ENCODE assay signal across 10 mouse cellular contexts in the genomic region with DNA sequence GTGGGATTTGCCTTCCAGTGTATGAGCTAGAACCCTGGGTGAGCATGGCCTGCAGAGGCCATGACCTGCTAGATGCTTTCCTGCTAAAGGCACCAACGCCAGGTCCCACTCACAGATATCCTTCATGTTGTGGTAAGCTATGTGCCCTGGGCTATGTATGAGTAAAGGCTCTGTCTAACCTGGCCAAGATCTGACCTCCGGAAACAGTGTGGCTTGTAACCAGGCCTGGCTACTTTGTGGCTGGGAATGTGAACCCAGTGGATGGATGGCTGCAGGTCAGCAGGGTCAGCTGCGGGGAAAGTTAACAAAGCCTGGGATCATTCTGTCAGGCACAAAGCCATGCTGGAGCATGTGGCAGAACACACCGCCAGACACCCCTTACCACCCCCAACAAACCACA. TPM values are rescaled to one million over a fixed set of nuclear protein-coding genes. Genes with fewer than 3 reads are reported as not detected.
DNase-seq lines count a peak whose midpoint lies in the region; ATAC-seq and TF ChIP-seq lines count a peak whose summit lies in the region.
"Had no signal": no experiment of that assay in that cellular context is flagged by ENCODE, and none has a peak within 500 bp of the region (broad histone marks: within the 10 kb centered on the region; RNA-seq: fewer than 3 reads in every experiment).

No protein-coding gene starts in this region.

- no peak overlapping the region for H3K4me2 ChIP-seq in midbrain, postnatal 0 days (ENCODE audit: low read depth, low read length, poor library complexity, severe bottlenecking)
- H3K4me2 ChIP-seq in limb, embryonic 13.5 days (replicated peaks), result no peak overlapping the region

- peak overlapping the region; percentile 90 for H3K27ac ChIP-seq in midbrain, embryonic 10.5 days (replicated peaks)
- no peak overlapping the region for H3K27ac ChIP-seq in midbrain, postnatal 0 days (ENCODE audit: low read depth, low read length)
- H3K27ac ChIP-seq in limb, embryonic 13.5 days, result 0 out of 2 replicates have a peak overlapping the region, but pooled peaks have one; percentile 44

- peaks cover 60% of the 10 kb centered on the region for H3K36me3 ChIP-seq in midbrain, embryonic 10.5 days
- peaks cover 40% of the 10 kb centered on the region for H3K36me3 ChIP-seq in midbrain, postnatal 0 days (ENCODE audit: insufficient read depth, low read length)
- peaks cover 66% of the 10 kb centered on the region for H3K36me3 ChIP-seq in limb, embryonic 13.5 days

- H3K4me1 ChIP-seq in midbrain, embryonic 10.5 days, result peaks cover 92% of the 10 kb centered on the region
- peaks cover 7% of the 10 kb centered on the region for H3K4me1 ChIP-seq in midbrain, postnatal 0 days (ENCODE audit: insufficient read depth, low read length)
- peaks cover 25% of the 10 kb centered on the region for H3K4me1 ChIP-seq in limb, embryonic 13.5 days

- peak overlapping the region; percentile 30 for H3K4me3 ChIP-seq in midbrain, embryonic 10.5 days
- H3K4me3 ChIP-seq in midbrain, postnatal 0 days (ENCODE audit: low read depth, low read length), result no peak overlapping the region
- no peak overlapping the region for H3K4me3 ChIP-seq in limb, embryonic 13.5 days

- H3K27me3 ChIP-seq in midbrain, embryonic 10.5 days (ENCODE audit: low read depth, poor library complexity, severe bottlenecking), result no peaks in the 10 kb centered on the region
- no peaks in the 10 kb centered on the region for H3K27me3 ChIP-seq in midbrain, postnatal 0 days (ENCODE audit: insufficient read depth, low read length)
- H3K27me3 ChIP-seq in limb, embryonic 13.5 days, result no peaks in the 10 kb centered on the region

- no peak overlapping the region for H3K9ac ChIP-seq in midbrain, postnatal 0 days (replicated peaks; ENCODE audit: low read length, poor library complexity, severe bottlenecking)
- H3K9ac ChIP-seq in limb, embryonic 13.5 days, result no peak overlapping the region

- H3K9me3 ChIP-seq in midbrain, embryonic 10.5 days (replicated peaks), result no peaks in the 10 kb centered on the region
- no peaks in the 10 kb centered on the region for H3K9me3 ChIP-seq in midbrain, postnatal 0 days (ENCODE audit: low read length)
- H3K9me3 ChIP-seq in limb, embryonic 13.5 days, result no peaks in the 10 kb centered on the region

- no peak for ATAC-seq in midbrain, postnatal 0 days (ENCODE audit: low FRiP score)
- no peak for ATAC-seq in limb, embryonic 13.5 days (ENCODE audit: low FRiP score, low read depth)
- no peak for ATAC-seq in erythroid progenitor cell, adult 5-6 weeks (replicated peaks; ENCODE audit: low FRiP score, poor library complexity, severe bottlenecking)

- 13% methylated on average over 4 of the region's 4 CpGs for WGBS in midbrain, embryonic 10.5 days
- WGBS in midbrain, postnatal 0 days, result 33% methylated on average over 4 of the region's 4 CpGs
- whole genome bisulfite sequencing in limb, embryonic 13.5 days, result 23% methylated on average over 4 of the region's 4 CpGs

- no peak for TF ChIP-seq CTCF in midbrain, postnatal 0 days (IDR thresholded peaks at IDR 0.05)

- peak; percentile 87 for DNase-seq in heart, adult 11 months
- no peak for DNase-seq in heart, adult 9 months (ENCODE audit: low spot score in 2 of 2)
- peak; percentile 68 for DNase-seq in midbrain, embryonic 10.5 days (ENCODE audit: low spot score)
- no peak for DNase-seq in midbrain, postnatal 0 days (ENCODE audit: low spot score)
- no peak for DNase-seq in layer of hippocampus, adult 11-12 months (ENCODE audit: low spot score)
- no peak for DNase-seq in spleen, adult 12 weeks (ENCODE audit: low spot score)
- DNase-seq: B cell, adult 2 months; left cerebral cortex, postnatal 4 days had no signal

RNA-seq across cellular contexts. Expression of gene Wfikkn1, which starts 1.0 kb away (rescaled TPM):
- polyA plus RNA-seq in midbrain, embryonic 10.5 days (2016; fragmentation: Nextera tagmentation; extraction: Ambion mirVana), result 6.1 and 19.7 TPM in 2 replicates
- total RNA-seq in midbrain, postnatal 0 days (2014; rRNA removed), result 0.77 and 1.7 TPM in 2 replicates
- polyA plus RNA-seq in midbrain, postnatal 0 days (2015; fragmentation: Nextera tagmentation; extraction: Ambion mirVana), result 0.42 and 0.56 TPM in 2 replicates
- polyA plus RNA-seq in limb, embryonic 13.5 days (2015; fragmentation: Nextera tagmentation; extraction: Ambion mirVana), result 0.41 and 0.57 TPM in 2 replicates
- not detected in 2 replicates for total RNA-seq in erythroid progenitor cell, adult 5-6 weeks (2015; ENCODE audit: low replicate concordance)
- total RNA-seq in erythroid progenitor cell, adult 5-6 weeks (2017; ENCODE audit: low replicate concordance), result 0.26 and 1.7 TPM in 2 replicates

RNA-seq across cellular contexts. Expression of gene Mettl26, which starts 6.8 kb away (rescaled TPM):
- 74.3 and 80.4 TPM in 2 replicates for polyA plus RNA-seq in midbrain, embryonic 10.5 days (2016; fragmentation: Nextera tagmentation; extraction: Ambion mirVana)
- 53.8 and 64.8 TPM in 2 replicates for total RNA-seq in midbrain, postnatal 0 days (2014; rRNA removed)
- 67.3 and 74.0 TPM in 2 replicates for polyA plus RNA-seq in midbrain, postnatal 0 days (2015; fragmentation: Nextera tagmentation; extraction: Ambion mirVana)
- 56.1 and 56.2 TPM in 2 replicates for polyA plus RNA-seq in limb, embryonic 13.5 days (2015; fragmentation: Nextera tagmentation; extraction: Ambion mirVana)
- total RNA-seq in erythroid progenitor cell, adult 5-6 weeks (2015; ENCODE audit: low replicate concordance), result 10.1 and 17.3 TPM in 2 replicates
- total RNA-seq in erythroid progenitor cell, adult 5-6 weeks (2017; ENCODE audit: low replicate concordance), result 7.1 and 7.7 TPM in 2 replicates

RNA-seq across cellular contexts. Expression of gene Mcrip2, which starts 13.1 kb away (rescaled TPM):
- polyA plus RNA-seq in midbrain, embryonic 10.5 days (2016; fragmentation: Nextera tagmentation; extraction: Ambion mirVana), result 9.9 and 17.1 TPM in 2 replicates
- total RNA-seq in midbrain, postnatal 0 days (2014; rRNA removed), result 14.6 and 29.9 TPM in 2 replicates
- 39.5 and 45.5 TPM in 2 replicates for polyA plus RNA-seq in midbrain, postnatal 0 days (2015; fragmentation: Nextera tagmentation; extraction: Ambion mirVana)
- polyA plus RNA-seq in limb, embryonic 13.5 days (2015; fragmentation: Nextera tagmentation; extraction: Ambion mirVana), result 9.8 and 12.2 TPM in 2 replicates
- total RNA-seq in erythroid progenitor cell, adult 5-6 weeks (2015; ENCODE audit: low replicate concordance), result 4.2 and 11.9 TPM in 2 replicates
- total RNA-seq in erythroid progenitor cell, adult 5-6 weeks (2017; ENCODE audit: low replicate concordance), result 3.5 TPM in 1 of 2 replicates, not detected in the other

RNA-seq across cellular contexts. Expression of gene Wdr90, which starts 20.4 kb away (rescaled TPM):
- 53.4 and 53.9 TPM in 2 replicates for polyA plus RNA-seq in midbrain, embryonic 10.5 days (2016; fragmentation: Nextera tagmentation; extraction: Ambion mirVana)
- total RNA-seq in midbrain, postnatal 0 days (2014; rRNA removed), result 36.2 and 44.3 TPM in 2 replicates
- 14.2 and 15.0 TPM in 2 replicates for polyA plus RNA-seq in midbrain, postnatal 0 days (2015; fragmentation: Nextera tagmentation; extraction: Ambion mirVana)
- polyA plus RNA-seq in limb, embryonic 13.5 days (2015; fragmentation: Nextera tagmentation; extraction: Ambion mirVana), result 24.9 and 26.2 TPM in 2 replicates
- total RNA-seq in erythroid progenitor cell, adult 5-6 weeks (2015; ENCODE audit: low replicate concordance), result 52.8 and 61.6 TPM in 2 replicates
- 26.4 and 37.6 TPM in 2 replicates for total RNA-seq in erythroid progenitor cell, adult 5-6 weeks (2017; ENCODE audit: low replicate concordance)

RNA-seq across cellular contexts. Expression of gene Rhot2, which starts 37.0 kb away (rescaled TPM):
- polyA plus RNA-seq in midbrain, embryonic 10.5 days (2016; fragmentation: Nextera tagmentation; extraction: Ambion mirVana), result 23.9 and 25.2 TPM in 2 replicates
- 49.2 and 70.1 TPM in 2 replicates for total RNA-seq in midbrain, postnatal 0 days (2014; rRNA removed)
- polyA plus RNA-seq in midbrain, postnatal 0 days (2015; fragmentation: Nextera tagmentation; extraction: Ambion mirVana), result 15.4 and 16.2 TPM in 2 replicates
- polyA plus RNA-seq in limb, embryonic 13.5 days (2015; fragmentation: Nextera tagmentation; extraction: Ambion mirVana), result 25.7 and 26.8 TPM in 2 replicates
- total RNA-seq in erythroid progenitor cell, adult 5-6 weeks (2015; ENCODE audit: low replicate concordance), result 34.4 and 37.1 TPM in 2 replicates
- total RNA-seq in erythroid progenitor cell, adult 5-6 weeks (2017; ENCODE audit: low replicate concordance), result 39.1 and 41.5 TPM in 2 replicates

Comparison
In these comparisons a context has a peak if more than half of its experiments do, and no peak if none do; other contexts are left out.
1. DNase-seq: peak in heart, adult 11 months (single experiment) and midbrain, embryonic 10.5 days (single experiment); none in heart, adult 9 months (0 of 2), midbrain, postnatal 0 days (single experiment), layer of hippocampus, adult 11-12 months (single experiment) and spleen, adult 12 weeks (single experiment).